Mouse (Mus musculus) embryonic facial prominence, embryonic 12.5 days (tissue): ENCODE measurements around the gene Gm572. TPM values are rescaled to one million over a fixed set of nuclear protein-coding genes. Genes with fewer than 3 reads are reported as not detected.

Source experiments
- polyA plus RNA-seq: library from polyadenylated mRNA; unstranded; fragments of >200 nt; fragmentation: Nextera tagmentation; extraction: Ambion mirVana; gene quantifications from 2 replicates; pipeline ENCODE4 v1.2.1, GENCODE M21; 2016

Gm572 gene
- polyA plus RNA-seq, 1 experiment from 2014 or later = not detected

Other genes starting within 250 kb of the Gm572 start
- gene Ubiad1, start 198.5 kb upstream of the Gm572 start, polyA plus RNA-seq = 19.6 and 21.3 TPM in 2 replicates
- gene Mtor, start 194.7 kb upstream of the Gm572 start, polyA plus RNA-seq = 19.8 and 21.0 TPM in 2 replicates
- gene Angptl7, start 142.9 kb upstream of the Gm572 start, polyA plus RNA-seq = 1.0 and 1.2 TPM in 2 replicates
- 106 and 109 TPM in 2 replicates for gene Exosc10, start 84.9 kb upstream of the Gm572 start, polyA plus RNA-seq
- gene Srm, start 51.8 kb upstream of the Gm572 start, polyA plus RNA-seq = 206 and 210 TPM in 2 replicates
- 0.25 and 0.54 TPM in 2 replicates for gene Masp2, start 40.8 kb upstream of the Gm572 start, polyA plus RNA-seq
- 362 and 375 TPM in 2 replicates for gene Tardbp, start 16.3 kb upstream of the Gm572 start, polyA plus RNA-seq
- gene Casz1, start 161.1 kb downstream of the Gm572 start, polyA plus RNA-seq = 4.5 and 4.6 TPM in 2 replicates